Mouse (Mus musculus): ENCODE measurements at regions not wholly inside any gene's neighbourhood (a gene's known extent, or its start where the extent isn't known, plus 50 kb on each side); places are given as distances from the start of the nearest gene placed in this dataset.

DNA sequence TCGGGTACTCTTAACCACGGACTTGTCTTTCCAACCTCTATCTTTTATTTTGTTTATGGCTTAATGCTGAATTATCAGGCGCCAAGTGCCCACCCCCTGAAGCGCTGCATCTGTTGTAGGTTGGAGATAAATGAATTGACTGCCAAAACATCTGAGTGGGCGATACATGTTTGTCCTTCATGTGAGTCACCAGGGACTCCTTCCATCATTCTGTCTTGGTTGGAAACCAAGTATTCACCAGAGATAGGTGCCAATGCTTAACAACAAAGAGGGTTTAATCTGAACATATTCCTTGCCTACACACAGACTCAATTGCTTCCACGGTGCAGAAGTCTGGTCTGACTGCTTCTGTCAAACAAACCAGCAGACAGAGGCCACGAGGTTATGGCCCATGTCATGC is 203.6 kb downstream of the Rpap3 start:
- Histone ChIP-seq H3K27me3 (ENCODE audit: control insufficient read depth, insufficient read depth, low read length) (no peaks in the 10 kb centered on the region), H3K27ac (replicated peaks in 1 of 2; ENCODE audit: control insufficient read depth in 1 of 2, insufficient read depth in 1 of 2, low read depth in 2 of 2, low read length in 2 of 2) (no peak overlapping the region), H3K4me3 (ENCODE audit: control insufficient read depth in 1 of 2, insufficient read depth in 1 of 2, low read depth in 1 of 2, low read length in 2 of 2) (no peak overlapping the region), H3K4me1 (ENCODE audit: control insufficient read depth in 2 of 2, insufficient read depth in 2 of 2, low read length in 2 of 2) (no peaks in the 10 kb centered on the region), H3K4me2 (ENCODE audit: low read length) (no peak overlapping the region), H3K9me3 (ENCODE audit: control insufficient read depth, low read length) (no peaks in the 10 kb centered on the region), H3K36me3 (ENCODE audit: control insufficient read depth, insufficient read depth, low read length) (no peaks in the 10 kb centered on the region), H3K9ac (ENCODE audit: low read length) (no peak overlapping the region)
- WGBS: 85% methylated on average over 7 of the region's 7 CpGs
- no peak for ATAC-seq (ENCODE audit: insufficient number of reproducible peaks, insufficient read depth, low FRiP score, low read depth)

DNA sequence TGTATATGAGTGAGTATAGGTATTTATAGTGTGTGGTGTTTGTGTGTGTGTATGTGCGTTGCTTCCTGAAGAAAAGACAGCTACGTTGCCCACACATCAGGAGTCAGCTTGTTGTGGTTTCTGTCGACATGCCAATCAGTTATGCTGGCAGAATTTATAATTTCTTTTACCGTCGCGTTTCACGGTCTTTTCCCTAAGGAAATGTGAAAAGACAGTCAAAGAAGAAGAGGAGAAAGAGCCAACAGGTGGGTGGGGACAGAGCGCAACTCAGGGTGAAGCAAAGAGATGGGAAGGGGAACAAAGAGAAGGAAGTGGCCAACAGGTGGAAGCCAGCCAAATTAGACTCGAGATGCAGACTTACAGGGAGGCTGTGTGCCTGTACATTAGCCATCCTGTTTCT is 204.2 kb downstream of the Rpap3 start:
- ATAC-seq (ENCODE audit: insufficient number of reproducible peaks, insufficient read depth, low FRiP score, low read depth): no peak
- Histone ChIP-seq H3K9me3 (ENCODE audit: control insufficient read depth, low read length) (no peaks in the 10 kb centered on the region), H3K9ac (ENCODE audit: low read length) (no peak overlapping the region), H3K4me1 (ENCODE audit: control insufficient read depth in 2 of 2, insufficient read depth in 2 of 2, low read length in 2 of 2) (no peaks in the 10 kb centered on the region), H3K27ac (replicated peaks in 1 of 2; ENCODE audit: control insufficient read depth in 1 of 2, insufficient read depth in 1 of 2, low read depth in 2 of 2, low read length in 2 of 2) (no peak overlapping the region), H3K4me2 (ENCODE audit: low read length) (no peak overlapping the region), H3K36me3 (ENCODE audit: control insufficient read depth, insufficient read depth, low read length) (no peaks in the 10 kb centered on the region), H3K4me3 (ENCODE audit: control insufficient read depth in 1 of 2, insufficient read depth in 1 of 2, low read depth in 1 of 2, low read length in 2 of 2) (no peak overlapping the region), H3K27me3 (ENCODE audit: control insufficient read depth, insufficient read depth, low read length) (no peaks in the 10 kb centered on the region)
- 77% methylated on average over 9 of the region's 9 CpGs for WGBS

DNA sequence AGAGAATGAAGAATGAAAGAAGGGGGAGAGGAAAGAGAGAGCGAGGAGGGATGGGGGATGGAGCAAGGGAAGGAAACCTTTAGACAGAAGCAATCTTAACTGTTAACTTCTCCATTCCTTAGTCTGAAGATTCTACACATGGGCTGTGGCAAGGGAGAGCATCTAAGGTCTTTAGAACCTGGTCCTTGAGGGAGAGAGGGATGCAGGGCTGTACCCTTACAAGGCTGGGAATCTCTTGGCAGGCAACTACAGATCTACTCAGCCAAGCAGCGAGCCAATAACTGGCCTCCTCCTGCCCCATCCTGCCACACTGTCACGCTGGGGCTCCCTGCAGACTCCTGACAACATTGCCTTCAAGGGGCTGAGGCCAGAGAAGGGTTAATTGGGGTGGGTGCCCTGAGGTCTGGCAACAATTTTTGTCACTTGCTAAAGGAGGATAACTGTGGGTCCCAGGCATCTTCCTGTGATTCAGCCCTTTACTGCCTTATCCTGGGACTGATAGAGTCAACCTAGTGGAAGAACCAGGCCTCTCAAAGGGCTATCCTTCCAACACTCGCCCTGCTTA is 205.7 kb downstream of the Rpap3 start:
- Histone ChIP-seq H3K9ac (ENCODE audit: low read length) (no peak overlapping the region), H3K4me1 (ENCODE audit: control insufficient read depth in 2 of 2, insufficient read depth in 2 of 2, low read length in 2 of 2) (no peaks in the 10 kb centered on the region), H3K4me3 (ENCODE audit: control insufficient read depth in 1 of 2, insufficient read depth in 1 of 2, low read depth in 1 of 2, low read length in 2 of 2) (no peak overlapping the region), H3K36me3 (ENCODE audit: control insufficient read depth, insufficient read depth, low read length) (no peaks in the 10 kb centered on the region), H3K9me3 (ENCODE audit: control insufficient read depth, low read length) (0 out of 2 replicates have a peak, but pooled peaks cover 3% of the 10 kb centered on the region), H3K27me3 (ENCODE audit: control insufficient read depth, insufficient read depth, low read length) (no peaks in the 10 kb centered on the region), H3K27ac (replicated peaks in 1 of 2; ENCODE audit: control insufficient read depth in 1 of 2, insufficient read depth in 1 of 2, low read depth in 2 of 2, low read length in 2 of 2) (no peak overlapping the region), H3K4me2 (ENCODE audit: low read length) (no peak overlapping the region)
- no peak for ATAC-seq (ENCODE audit: insufficient number of reproducible peaks, insufficient read depth, low FRiP score, low read depth)
- WGBS: 68% methylated on average over 4 of the region's 4 CpGs

DNA sequence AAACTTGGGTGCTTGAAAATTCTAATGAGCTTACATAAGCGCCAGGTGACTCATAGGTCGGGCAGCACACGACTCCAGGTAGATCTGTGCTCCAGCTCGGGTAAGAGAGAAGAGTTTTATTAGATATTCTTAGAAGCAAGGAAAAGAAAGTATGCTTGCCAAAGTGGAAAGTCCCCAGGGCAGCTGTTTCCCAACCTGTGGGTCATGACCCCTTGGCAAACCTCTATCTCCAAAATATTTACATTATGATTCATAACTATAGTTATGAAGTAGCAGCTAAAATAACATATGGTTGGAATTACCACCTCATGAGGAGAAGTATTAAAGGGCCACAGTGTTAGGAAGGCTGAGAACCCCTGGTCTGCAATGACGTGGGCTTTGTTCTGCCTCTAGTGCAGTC is 206.4 kb downstream of the Rpap3 start:
- H3K4me1 ChIP-seq (ENCODE audit: control insufficient read depth in 2 of 2, insufficient read depth in 2 of 2, low read length in 2 of 2): no peaks in the 10 kb centered on the region
- H3K4me3 ChIP-seq (ENCODE audit: control insufficient read depth in 1 of 2, insufficient read depth in 1 of 2, low read depth in 1 of 2, low read length in 2 of 2): no peak overlapping the region
- no peak overlapping the region for H3K9ac ChIP-seq (ENCODE audit: low read length)
- H3K36me3 ChIP-seq (ENCODE audit: control insufficient read depth, insufficient read depth, low read length): no peaks in the 10 kb centered on the region
- H3K27me3 ChIP-seq (ENCODE audit: control insufficient read depth, insufficient read depth, low read length): no peaks in the 10 kb centered on the region
- 80% methylated on average over 5 of the region's 5 CpGs for WGBS
- 0 out of 2 replicates have a peak, but pooled peaks cover 3% of the 10 kb centered on the region for H3K9me3 ChIP-seq (ENCODE audit: control insufficient read depth, low read length)
- no peak overlapping the region for H3K27ac ChIP-seq (replicated peaks in 1 of 2; ENCODE audit: control insufficient read depth in 1 of 2, insufficient read depth in 1 of 2, low read depth in 2 of 2, low read length in 2 of 2)
- no peak overlapping the region for H3K4me2 ChIP-seq (ENCODE audit: low read length)
- ATAC-seq (ENCODE audit: insufficient number of reproducible peaks, insufficient read depth, low FRiP score, low read depth): no peak

DNA sequence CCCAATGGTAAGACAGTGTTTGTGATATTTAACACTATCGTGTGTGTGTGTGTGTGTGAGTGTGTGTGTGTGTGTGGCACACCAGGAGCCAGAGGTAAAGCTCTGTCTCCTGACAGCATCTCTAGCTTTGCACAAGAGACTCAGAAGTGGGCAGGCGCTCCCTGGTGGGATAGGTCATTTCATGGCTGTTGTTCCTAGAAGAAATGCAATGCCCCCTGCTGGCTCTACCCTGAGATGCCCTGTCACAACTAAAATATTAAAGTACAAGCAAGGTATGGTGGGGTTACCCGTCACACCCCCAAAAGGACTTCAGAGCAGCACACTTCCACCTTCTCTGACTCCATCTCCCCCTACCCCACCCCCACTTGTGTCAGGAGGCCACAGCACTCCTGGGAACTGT is 207.2 kb downstream of the Rpap3 start:
- WGBS: 74% methylated on average over 3 of the region's 3 CpGs
- H3K9me3 ChIP-seq (ENCODE audit: control insufficient read depth, low read length): 0 out of 2 replicates have a peak, but pooled peaks cover 3% of the 10 kb centered on the region
- no peak overlapping the region for H3K4me2 ChIP-seq (ENCODE audit: low read length)
- H3K9ac ChIP-seq (ENCODE audit: low read length): no peak overlapping the region
- no peak overlapping the region for H3K27ac ChIP-seq (replicated peaks in 1 of 2; ENCODE audit: control insufficient read depth in 1 of 2, insufficient read depth in 1 of 2, low read depth in 2 of 2, low read length in 2 of 2)
- no peak for ATAC-seq (ENCODE audit: insufficient number of reproducible peaks, insufficient read depth, low FRiP score, low read depth)
- H3K4me1 ChIP-seq (ENCODE audit: control insufficient read depth in 2 of 2, insufficient read depth in 2 of 2, low read length in 2 of 2): no peaks in the 10 kb centered on the region
- no peaks in the 10 kb centered on the region for H3K27me3 ChIP-seq (ENCODE audit: control insufficient read depth, insufficient read depth, low read length)
- no peaks in the 10 kb centered on the region for H3K36me3 ChIP-seq (ENCODE audit: control insufficient read depth, insufficient read depth, low read length)
- no peak overlapping the region for H3K4me3 ChIP-seq (ENCODE audit: control insufficient read depth in 1 of 2, insufficient read depth in 1 of 2, low read depth in 1 of 2, low read length in 2 of 2)

DNA sequence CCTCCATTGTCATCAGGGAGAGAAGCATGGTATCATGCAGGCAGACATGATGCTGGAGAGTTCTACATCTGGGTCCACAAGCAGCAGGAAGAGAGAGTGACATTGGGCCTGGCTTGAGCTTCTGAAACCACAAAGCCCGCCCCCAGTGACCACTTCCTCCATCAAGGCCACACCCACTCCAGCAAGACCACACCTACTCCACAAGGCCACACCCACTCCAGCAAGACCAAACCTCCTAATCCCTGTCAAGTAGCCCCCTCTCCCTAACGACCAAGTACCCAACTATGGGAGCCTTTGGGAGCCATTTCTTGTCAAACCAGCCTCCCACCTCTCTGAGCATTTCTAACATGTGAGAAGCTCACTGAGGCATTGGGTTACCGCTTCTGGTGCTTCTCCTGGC is 209.6 kb downstream of the Rpap3 start:
- Histone ChIP-seq H3K36me3 (ENCODE audit: control insufficient read depth, insufficient read depth, low read length) (no peaks in the 10 kb centered on the region), H3K4me2 (ENCODE audit: low read length) (no peak overlapping the region), H3K27me3 (ENCODE audit: control insufficient read depth, insufficient read depth, low read length) (no peaks in the 10 kb centered on the region), H3K9ac (ENCODE audit: low read length) (no peak overlapping the region), H3K27ac (replicated peaks in 1 of 2; ENCODE audit: control insufficient read depth in 1 of 2, insufficient read depth in 1 of 2, low read depth in 2 of 2, low read length in 2 of 2) (no peak overlapping the region), H3K9me3 (ENCODE audit: control insufficient read depth, low read length) (peaks cover 3% of the 10 kb centered on the region; the same call in 1 of the 2 replicates), H3K4me3 (ENCODE audit: control insufficient read depth in 1 of 2, insufficient read depth in 1 of 2, low read depth in 1 of 2, low read length in 2 of 2) (no peak overlapping the region), H3K4me1 (ENCODE audit: control insufficient read depth in 2 of 2, insufficient read depth in 2 of 2, low read length in 2 of 2) (no peaks in the 10 kb centered on the region)
- WGBS: 85% methylated on average over 3 of the region's 3 CpGs
- no peak for ATAC-seq (ENCODE audit: insufficient number of reproducible peaks, insufficient read depth, low FRiP score, low read depth)

DNA sequence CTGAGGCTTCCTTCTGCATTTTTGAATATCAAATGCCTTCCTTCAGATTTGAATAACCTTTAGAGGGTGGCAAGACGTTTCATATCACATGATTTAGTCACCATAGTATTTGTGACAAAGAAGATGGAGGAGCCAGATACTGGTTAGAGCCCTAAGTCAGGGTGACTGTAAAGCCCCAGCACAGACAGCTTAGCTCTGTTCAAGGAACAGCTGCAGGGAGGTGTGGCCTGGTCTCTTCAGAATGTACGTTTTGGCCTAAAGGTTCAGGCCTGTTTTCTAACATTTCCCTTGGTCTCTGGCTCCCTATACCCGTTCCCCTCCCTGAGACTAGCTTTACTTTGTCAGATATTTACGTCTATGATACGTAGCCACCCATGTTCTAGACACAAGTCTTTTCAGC is 212.3 kb downstream of the Rpap3 start:
- Histone ChIP-seq H3K9me3 (ENCODE audit: control insufficient read depth, low read length) (peaks cover 3% of the 10 kb centered on the region; the same call in 1 of the 2 replicates), H3K9ac (ENCODE audit: low read length) (no peak overlapping the region)
- no peak for ATAC-seq (ENCODE audit: insufficient number of reproducible peaks, insufficient read depth, low FRiP score, low read depth)

DNA sequence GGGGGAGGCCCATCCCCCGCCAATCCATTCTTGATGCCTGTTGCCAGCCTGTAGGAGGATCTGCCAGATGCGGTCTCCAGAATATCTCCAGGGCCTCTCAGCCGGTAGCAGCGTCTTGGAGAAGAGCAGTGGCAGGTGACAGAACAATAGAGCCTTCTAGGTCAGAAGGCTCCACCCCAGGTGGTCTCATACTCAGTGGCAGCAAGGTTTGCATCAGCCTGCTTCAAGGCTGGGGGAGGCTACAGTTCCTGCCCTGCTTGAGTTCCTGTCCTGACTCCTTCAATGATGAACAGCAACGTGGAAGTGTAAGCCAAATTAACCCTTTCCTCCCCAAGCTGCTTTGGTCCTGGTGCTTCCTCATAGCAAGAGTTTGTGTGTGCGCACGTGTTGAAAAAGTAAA is 213.8 kb downstream of the Rpap3 start:
- Histone ChIP-seq H3K36me3 (ENCODE audit: control insufficient read depth, insufficient read depth, low read length) (no peaks in the 10 kb centered on the region), H3K27ac (replicated peaks in 1 of 2; ENCODE audit: control insufficient read depth in 1 of 2, insufficient read depth in 1 of 2, low read depth in 2 of 2, low read length in 2 of 2) (no peak overlapping the region), H3K4me3 (ENCODE audit: control insufficient read depth in 1 of 2, insufficient read depth in 1 of 2, low read depth in 1 of 2, low read length in 2 of 2) (no peak overlapping the region), H3K27me3 (ENCODE audit: control insufficient read depth, insufficient read depth, low read length) (no peaks in the 10 kb centered on the region), H3K4me1 (ENCODE audit: control insufficient read depth in 2 of 2, insufficient read depth in 2 of 2, low read length in 2 of 2) (no peaks in the 10 kb centered on the region), H3K9ac (ENCODE audit: low read length) (no peak overlapping the region), H3K9me3 (ENCODE audit: control insufficient read depth, low read length) (peaks cover 8% of the 10 kb centered on the region), H3K4me2 (ENCODE audit: low read length) (no peak overlapping the region)
- no peak for ATAC-seq (ENCODE audit: insufficient number of reproducible peaks, insufficient read depth, low FRiP score, low read depth)
- WGBS: 72% methylated on average over 7 of the region's 7 CpGs

More for the DNA sequence above, 212.3 kb downstream of the Rpap3 start:
- no peak overlapping the region for H3K4me2 ChIP-seq (ENCODE audit: low read length)
- H3K27me3 ChIP-seq (ENCODE audit: control insufficient read depth, insufficient read depth, low read length): no peaks in the 10 kb centered on the region
- H3K36me3 ChIP-seq (ENCODE audit: control insufficient read depth, insufficient read depth, low read length): no peaks in the 10 kb centered on the region
- H3K4me3 ChIP-seq (ENCODE audit: control insufficient read depth in 1 of 2, insufficient read depth in 1 of 2, low read depth in 1 of 2, low read length in 2 of 2): no peak overlapping the region
- no peaks in the 10 kb centered on the region for H3K4me1 ChIP-seq (ENCODE audit: control insufficient read depth in 2 of 2, insufficient read depth in 2 of 2, low read length in 2 of 2)
- 68% methylated on average over 5 of the region's 5 CpGs for WGBS
- H3K27ac ChIP-seq (replicated peaks in 1 of 2; ENCODE audit: control insufficient read depth in 1 of 2, insufficient read depth in 1 of 2, low read depth in 2 of 2, low read length in 2 of 2): no peak overlapping the region
